Mouse (Mus musculus) neural tube, embryonic 12.5 days (tissue): Measurements from ENCODE around the gene Cntn4. TPM values are rescaled to one million over a fixed set of nuclear protein-coding genes. Genes with fewer than 3 reads are reported as not detected.

ENCODE experiments used
- ATAC-seq: fragments of 200-750 bp; cut with Nextera tagmentation; 2 replicates; pipeline ENCODE4 v1.8.0; 2017; ENCODE audit warnings: low read depth, mild to moderate bottlenecking, moderate TSS enrichment, moderate library complexity; ENCODE audit not compliant: low FRiP score
- H3K27ac ChIP-seq: fragments of 300-500 bp; sonication (generic); 2 replicates; pipeline ENCODE4 v1.5.1; 2016
- H3K27me3 ChIP-seq: fragments of 300-500 bp; sonication (generic); replicated peaks from 2 replicates; pipeline ENCODE4 v1.6.1; 2016; ENCODE audit warnings: mild to moderate bottlenecking
- H3K36me3 ChIP-seq: fragments of 300-500 bp; sonication (generic); 2 replicates; pipeline ENCODE4 v1.6.1; 2016; ENCODE audit warnings: mild to moderate bottlenecking
- H3K4me1 ChIP-seq: fragments of 300-500 bp; sonication (generic); 2 replicates; pipeline ENCODE4 v1.6.1; 2016
- H3K4me2 ChIP-seq: fragments of 300-500 bp; sonication (generic); replicated peaks from 2 replicates; pipeline ENCODE4 v1.6.1; 2016; ENCODE audit warnings: mild to moderate bottlenecking
- H3K4me3 ChIP-seq: fragments of 300-500 bp; sonication (generic); 2 replicates; pipeline ENCODE4 v1.5.1; 2016
- H3K9ac ChIP-seq: fragments of 300-500 bp; sonication (generic); 2 replicates; pipeline ENCODE4 v1.6.1; 2016; ENCODE audit warnings: mild to moderate bottlenecking
- H3K9me3 ChIP-seq: fragments of 300-500 bp; sonication (generic); 2 replicates; pipeline ENCODE4 v1.6.1; 2016; ENCODE audit warnings: mild to moderate bottlenecking
- WGBS: fragments of 180-500 bp; shearing (Covaris S2); methylation state at CpG from one replicate; pipeline ENCODE4 v1.1.7; 2016; 5-methylcytosine and 5-hydroxymethylcytosine counted together
- polyA plus RNA-seq: library from polyadenylated mRNA; unstranded; fragments of >200 nt; fragmentation: Nextera tagmentation; extraction: Ambion mirVana; gene quantifications from 2 replicates; pipeline ENCODE4 v1.2.1, GENCODE M21; 2016

The Cntn4 gene
- polyA plus RNA-seq, 1 experiment from 2014 or later: 9.7 TPM

- Histone ChIP-seq H3K27ac (no peak overlapping the region), H3K27me3 (no peaks in the 10 kb centered on the region), H3K4me1 (no peaks in the 10 kb centered on the region), H3K4me2 (no peak overlapping the region), H3K9ac (no peak overlapping the region), H3K4me3 (no peak overlapping the region), H3K36me3 (no peaks in the 10 kb centered on the region), H3K9me3 (no peaks in the 10 kb centered on the region)
- no peak for ATAC-seq
- 83% methylated on average over 4 of the region's 4 CpGs for WGBS
Observed at GRCm38 (mm10) chr6:106729682-106730314, 1052.3 kb downstream of the Cntn4 start.

GRCm38 (mm10) chr6:106732563-106732962 lies 1055.1 kb downstream of the Cntn4 start:
- 86% methylated on average over 4 of the region's 4 CpGs for WGBS
- no peaks in the 10 kb centered on the region for H3K27me3 ChIP-seq
- H3K4me2 ChIP-seq: no peak overlapping the region
- no peak overlapping the region for H3K9ac ChIP-seq
- H3K27ac ChIP-seq: no peak overlapping the region
- H3K36me3 ChIP-seq: no peaks in the 10 kb centered on the region
- H3K9me3 ChIP-seq: no peaks in the 10 kb centered on the region
- no peak for ATAC-seq
- no peak overlapping the region for H3K4me3 ChIP-seq
- H3K4me1 ChIP-seq: no peaks in the 10 kb centered on the region

GRCm38 (mm10) chr6:106738229-106738628 lies 1060.8 kb downstream of the Cntn4 start:
- Histone ChIP-seq H3K9me3 (no peaks in the 10 kb centered on the region), H3K4me3 (no peak overlapping the region), H3K27me3 (no peaks in the 10 kb centered on the region), H3K4me2 (no peak overlapping the region), H3K4me1 (no peaks in the 10 kb centered on the region), H3K36me3 (no peaks in the 10 kb centered on the region), H3K9ac (no peak overlapping the region), H3K27ac (no peak overlapping the region)
- 83% methylated on average over 3 of the region's 3 CpGs for WGBS
- ATAC-seq: no peak

- H3K9me3 ChIP-seq: no peaks in the 10 kb centered on the region
- no peaks in the 10 kb centered on the region for H3K4me1 ChIP-seq
- no peak overlapping the region for H3K27ac ChIP-seq
- no peak overlapping the region for H3K9ac ChIP-seq
- ATAC-seq: no peak
- 95% methylated on average over 1 of the region's 1 CpGs for WGBS
- H3K27me3 ChIP-seq: no peaks in the 10 kb centered on the region
- no peak overlapping the region for H3K4me2 ChIP-seq
- no peak overlapping the region for H3K4me3 ChIP-seq
- H3K36me3 ChIP-seq: no peaks in the 10 kb centered on the region
Observed at GRCm38 (mm10) chr6:106740244-106740825, 1062.9 kb downstream of the Cntn4 start.

- no peak for ATAC-seq
- no peak overlapping the region for H3K9ac ChIP-seq
- WGBS: 80% methylated on average over 7 of the region's 7 CpGs
- no peaks in the 10 kb centered on the region for H3K27me3 ChIP-seq
- H3K36me3 ChIP-seq: no peaks in the 10 kb centered on the region
- no peak overlapping the region for H3K4me2 ChIP-seq
- no peak overlapping the region for H3K27ac ChIP-seq
- H3K4me3 ChIP-seq: no peak overlapping the region
- no peaks in the 10 kb centered on the region for H3K9me3 ChIP-seq
- no peaks in the 10 kb centered on the region for H3K4me1 ChIP-seq
Observed at GRCm38 (mm10) chr6:106743556-106744233, 1066.2 kb downstream of the Cntn4 start.

- no peaks in the 10 kb centered on the region for H3K27me3 ChIP-seq
- WGBS: 83% methylated on average over 7 of the region's 7 CpGs
- no peak overlapping the region for H3K4me3 ChIP-seq
- no peak for ATAC-seq
- H3K9me3 ChIP-seq: no peaks in the 10 kb centered on the region
- H3K4me2 ChIP-seq: no peak overlapping the region
- no peak overlapping the region for H3K27ac ChIP-seq
- H3K9ac ChIP-seq: no peak overlapping the region
- H3K4me1 ChIP-seq: no peaks in the 10 kb centered on the region
- H3K36me3 ChIP-seq: no peaks in the 10 kb centered on the region
Observed at GRCm38 (mm10) chr6:106745673-106746394, 1068.4 kb downstream of the Cntn4 start.

GRCm38 (mm10) chr6:106747251-106747650 lies 1069.8 kb downstream of the Cntn4 start:
- Histone ChIP-seq H3K27me3 (no peaks in the 10 kb centered on the region), H3K4me1 (no peaks in the 10 kb centered on the region), H3K27ac (no peak overlapping the region), H3K9ac (no peak overlapping the region), H3K4me2 (no peak overlapping the region), H3K36me3 (no peaks in the 10 kb centered on the region), H3K9me3 (no peaks in the 10 kb centered on the region), H3K4me3 (no peak overlapping the region)
- no peak for ATAC-seq
- WGBS: 93% methylated on average over 5 of the region's 5 CpGs

GRCm38 (mm10) chr6:106747804-106748203 lies 1070.3 kb downstream of the Cntn4 start:
- ATAC-seq: no peak
- Histone ChIP-seq H3K4me1 (no peaks in the 10 kb centered on the region), H3K27me3 (no peaks in the 10 kb centered on the region), H3K27ac (no peak overlapping the region), H3K4me2 (no peak overlapping the region), H3K9ac (no peak overlapping the region), H3K36me3 (no peaks in the 10 kb centered on the region), H3K4me3 (no peak overlapping the region), H3K9me3 (no peaks in the 10 kb centered on the region)
- WGBS: 86% methylated on average over 3 of the region's 3 CpGs
